Mouse (Mus musculus) right cerebral cortex, postnatal 25 days (tissue): ENCODE data around the gene Maco1.
"Not testable (repeated sequence)": the region's sequence is repeated elsewhere in the genome, so short reads cannot be mapped to it uniquely, and the experiment has no call there.

ENCODE experiments used
- DNase-seq: peaks from one replicate; pipeline ENCODE4 v3.0.0; 2022

The Maco1 gene

DNA sequence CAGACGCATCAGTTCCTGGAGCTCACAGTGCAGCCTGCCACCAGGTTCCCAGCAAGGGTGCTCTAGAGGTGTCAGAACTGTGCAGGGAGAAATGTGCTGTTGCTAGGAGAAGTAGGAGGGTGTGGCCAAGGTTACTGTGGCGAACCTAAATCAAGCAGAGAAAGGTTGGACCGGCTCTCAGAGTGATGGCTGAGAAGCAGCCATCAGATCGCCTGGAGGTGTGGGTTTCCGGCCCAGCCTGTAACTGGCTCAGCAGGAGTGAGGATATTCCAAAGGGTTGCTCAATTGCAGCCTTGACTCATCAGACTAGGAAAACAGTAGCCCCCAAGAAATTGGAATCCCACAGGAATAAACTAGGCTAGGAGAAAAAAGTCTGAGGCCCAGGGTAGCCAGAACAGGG lies 3.4 kb upstream of the Maco1 start:
- no peak for DNase-seq

DNA sequence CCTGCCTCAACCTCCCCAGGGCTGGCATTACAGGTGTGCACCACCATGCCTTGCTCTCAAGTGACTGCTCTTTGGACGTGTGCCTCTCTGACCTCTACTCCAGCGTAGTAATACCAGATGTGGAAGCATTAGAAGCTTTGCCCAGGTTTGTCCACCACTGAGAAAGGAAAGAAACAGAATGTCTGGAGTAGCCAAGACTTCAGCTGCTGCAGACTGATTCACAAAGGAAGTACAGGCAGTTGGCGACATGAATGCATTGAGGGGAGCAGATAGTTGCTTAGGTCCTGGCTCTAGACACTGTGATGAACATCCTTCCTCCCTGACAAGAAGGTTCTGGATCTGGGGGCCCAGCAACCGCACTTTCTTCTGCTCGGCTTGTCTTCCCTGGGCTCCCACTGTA lies 2.9 kb upstream of the Maco1 start:
- no peak for DNase-seq

DNA sequence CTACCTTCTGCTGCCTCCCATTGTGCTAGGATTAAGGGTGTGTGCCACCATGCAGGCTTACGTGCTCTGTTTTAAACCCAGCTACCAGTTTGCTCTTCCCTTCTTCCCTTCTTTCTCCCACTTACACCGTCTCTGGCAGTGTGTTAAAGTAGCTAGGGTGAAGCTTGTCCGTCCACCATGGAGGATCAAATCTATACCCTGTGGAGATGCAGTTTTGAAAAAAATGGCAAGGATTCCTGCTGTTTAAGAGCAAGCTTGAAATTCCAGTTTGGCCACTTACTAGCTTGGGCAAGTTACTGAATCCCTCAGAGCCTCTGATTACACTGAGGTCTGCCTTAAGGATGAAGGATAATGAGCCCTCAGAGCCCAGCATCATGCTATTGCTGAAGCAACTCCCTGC lies 2.2 kb upstream of the Maco1 start:
- DNase-seq: no peak

DNA sequence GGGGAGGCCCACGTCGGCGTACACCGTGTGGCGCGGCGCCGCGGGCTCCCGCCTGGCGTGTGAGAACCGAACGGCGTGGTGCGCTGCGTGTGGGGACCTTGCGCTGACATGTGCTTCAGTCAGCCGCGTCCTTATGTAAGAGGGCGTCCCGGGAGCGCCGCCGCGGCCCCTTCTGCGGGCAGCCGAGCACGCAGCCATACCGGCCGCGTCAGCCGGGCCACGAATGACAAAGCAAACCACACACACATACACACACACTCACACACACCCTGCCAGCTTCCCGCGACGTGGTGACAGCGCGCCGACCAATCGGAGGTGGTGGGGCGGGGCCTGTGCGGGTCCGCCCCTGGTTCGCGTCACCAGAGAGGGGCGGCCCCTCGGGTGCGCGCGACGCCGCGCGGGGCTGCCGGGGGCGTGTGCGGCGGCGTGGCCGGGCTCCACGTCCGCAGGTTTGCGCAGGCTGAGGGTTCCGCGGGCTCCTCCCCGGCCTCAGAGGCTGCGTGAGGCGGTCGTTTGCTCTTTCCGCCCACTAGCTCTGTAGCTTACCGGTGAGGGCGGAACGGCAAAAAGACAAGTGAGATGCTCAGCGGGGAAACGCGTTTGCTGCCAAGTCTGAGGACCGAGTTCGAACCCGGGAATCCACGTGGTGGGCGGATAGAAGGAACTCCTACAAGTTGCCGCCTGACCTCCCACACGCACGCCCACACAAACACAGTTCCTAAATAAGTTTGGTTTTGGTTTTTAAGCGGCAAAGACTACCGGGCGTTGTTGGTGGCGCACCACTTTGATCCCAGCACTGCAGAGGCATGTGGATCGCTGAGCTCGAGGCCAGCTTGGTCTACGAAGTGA lies 716 bp upstream of the Maco1 start:
- DNase-seq: peak; percentile 96

DNA sequence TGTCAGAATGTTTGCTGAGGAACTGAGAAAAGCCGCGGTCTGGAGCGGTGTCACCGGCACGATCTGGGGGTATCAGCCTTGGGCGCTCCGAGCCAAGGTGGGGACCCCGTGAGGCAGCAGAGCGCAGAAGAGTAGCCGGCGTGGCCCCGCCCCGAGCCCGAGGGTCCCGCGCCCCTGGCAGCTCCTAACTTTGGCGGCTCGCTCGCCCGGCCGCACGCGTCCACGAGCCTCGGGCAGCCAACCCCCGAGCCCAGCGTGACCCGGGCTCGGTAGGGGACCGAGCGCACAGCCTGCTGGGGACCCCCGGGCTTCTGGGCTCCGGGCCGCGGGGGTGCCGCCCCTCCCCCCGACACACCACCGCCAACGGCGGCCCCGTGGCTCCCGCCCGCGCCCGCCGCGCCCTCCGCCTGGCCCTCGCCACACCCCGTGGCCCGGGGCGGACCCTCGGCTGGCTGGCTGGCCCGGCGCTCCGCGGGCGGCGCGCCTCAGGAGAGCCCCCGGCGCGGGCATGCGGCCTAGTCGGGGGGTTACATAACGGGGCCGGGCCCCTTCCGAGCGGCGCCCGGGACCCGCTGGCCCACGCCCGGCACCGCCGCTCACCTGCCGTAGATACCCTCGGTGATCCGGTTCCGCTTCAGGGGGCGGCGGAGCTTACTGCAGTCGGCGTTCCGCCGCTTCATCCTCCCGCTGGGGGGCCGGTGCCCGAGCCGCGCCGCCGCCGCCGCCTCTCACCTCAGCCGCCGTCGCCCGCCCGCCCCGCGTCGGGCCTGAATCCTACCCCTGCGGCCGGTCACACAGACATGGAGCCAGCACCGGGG lies 498 bp downstream of the Maco1 start:
- peak; percentile 17 for DNase-seq

DNA sequence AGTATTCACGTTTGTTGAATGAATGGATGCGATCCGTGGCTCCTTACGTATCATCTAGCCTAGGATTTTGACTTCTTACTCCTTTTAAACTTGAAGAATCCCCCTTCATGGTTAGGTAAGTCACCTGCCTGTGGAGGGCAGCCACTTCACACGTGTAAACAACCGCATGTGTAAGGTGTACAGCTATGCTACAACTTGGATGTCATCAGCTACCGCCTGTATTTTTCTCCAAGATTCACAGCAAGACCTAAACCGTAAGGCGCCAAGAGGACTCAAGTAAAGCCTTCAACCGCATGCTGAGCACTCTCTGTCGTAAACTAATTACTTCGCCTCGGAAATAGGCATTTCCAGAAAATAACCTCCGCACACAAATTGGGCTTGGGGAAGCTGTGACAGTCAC lies 1.3 kb downstream of the Maco1 start:
- no peak for DNase-seq

DNA sequence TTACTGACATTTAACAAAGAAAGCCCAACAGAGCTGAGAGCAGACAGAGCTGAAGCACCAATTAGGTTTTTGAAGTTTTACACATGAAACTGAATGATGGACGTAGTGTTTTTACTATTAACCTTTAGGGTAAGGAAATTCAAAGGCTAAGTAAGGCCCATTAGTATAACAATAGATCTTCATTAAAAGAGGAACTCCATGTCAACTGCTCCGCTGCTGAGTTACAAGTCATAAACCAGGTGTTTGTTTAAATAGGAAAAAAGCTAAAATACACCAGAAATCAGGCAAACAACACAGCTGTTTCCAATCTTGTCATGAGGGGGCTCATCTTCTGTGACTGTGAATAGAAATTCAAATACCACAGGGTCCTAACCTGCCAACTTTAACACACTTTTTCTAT lies 1.9 kb downstream of the Maco1 start:
- DNase-seq: no peak

- no peak for DNase-seq
Observed at GRCm38 (mm10) chr4:134850551-134850950, 2.6 kb downstream of the Maco1 start.

GRCm38 (mm10) chr4:134847587-134847986 lies 5.6 kb downstream of the Maco1 start:
- no peak for DNase-seq

DNA sequence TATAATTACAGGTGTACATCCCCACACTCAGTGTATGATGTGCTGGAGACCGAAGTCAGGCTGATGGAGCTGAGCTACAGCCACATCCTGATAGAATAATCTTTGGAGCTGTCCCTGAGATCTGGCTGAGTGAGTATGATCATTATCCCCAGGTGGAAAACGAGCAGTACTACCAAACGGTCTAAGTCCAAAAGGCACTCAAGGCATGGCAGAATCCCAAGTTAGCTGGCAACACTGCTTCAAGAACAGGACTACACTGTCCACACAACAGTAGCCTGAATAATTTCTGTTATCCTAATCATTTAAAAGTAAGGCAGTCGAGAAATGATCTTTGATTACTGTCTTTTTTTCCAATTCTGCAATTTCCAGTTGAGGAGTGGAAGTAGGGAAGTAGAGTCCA lies 9.6 kb downstream of the Maco1 start:
- no peak for DNase-seq

DNA sequence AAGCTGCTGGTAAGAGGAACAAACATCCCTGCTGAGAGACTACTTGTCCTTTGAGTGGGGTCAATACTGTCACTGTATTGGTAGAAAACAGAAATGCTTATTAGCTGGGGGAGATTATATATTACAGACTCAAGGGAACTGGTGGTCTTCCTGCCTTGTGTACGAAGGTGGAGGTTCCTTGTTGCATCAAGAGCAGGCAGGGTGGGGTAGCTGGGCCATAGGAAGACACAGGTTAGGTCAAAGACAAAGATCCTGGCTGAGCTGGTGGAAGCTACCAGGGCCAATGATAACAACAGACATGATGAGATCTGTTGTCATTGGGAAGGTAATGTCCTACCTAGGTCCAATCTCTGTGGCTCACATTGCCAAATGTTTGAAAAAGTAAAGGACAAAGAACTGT lies 12.9 kb downstream of the Maco1 start:
- DNase-seq: no peak

- not testable (repeated sequence) for DNase-seq
Observed at GRCm38 (mm10) chr4:134838706-134839105, 14.4 kb downstream of the Maco1 start.

DNA sequence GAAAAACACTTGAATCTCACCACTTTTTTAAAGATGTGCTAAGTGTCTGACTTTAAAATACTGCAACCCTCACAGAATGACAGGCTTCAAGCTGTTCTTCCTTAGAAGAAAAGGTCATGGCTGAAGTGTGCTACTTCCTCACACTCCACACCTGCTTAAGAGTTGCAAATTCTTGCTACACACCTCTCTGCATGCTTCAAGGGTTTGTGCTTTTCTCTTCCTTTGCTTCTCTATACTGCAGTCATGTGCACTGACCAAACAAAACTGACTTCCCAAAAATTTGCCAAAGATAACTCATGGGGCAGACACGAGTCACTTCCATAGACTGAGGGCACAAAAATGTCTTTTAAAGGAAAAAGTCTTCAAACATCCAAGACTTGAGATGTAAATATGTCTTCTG lies 14.9 kb downstream of the Maco1 start:
- DNase-seq: no peak

DNA sequence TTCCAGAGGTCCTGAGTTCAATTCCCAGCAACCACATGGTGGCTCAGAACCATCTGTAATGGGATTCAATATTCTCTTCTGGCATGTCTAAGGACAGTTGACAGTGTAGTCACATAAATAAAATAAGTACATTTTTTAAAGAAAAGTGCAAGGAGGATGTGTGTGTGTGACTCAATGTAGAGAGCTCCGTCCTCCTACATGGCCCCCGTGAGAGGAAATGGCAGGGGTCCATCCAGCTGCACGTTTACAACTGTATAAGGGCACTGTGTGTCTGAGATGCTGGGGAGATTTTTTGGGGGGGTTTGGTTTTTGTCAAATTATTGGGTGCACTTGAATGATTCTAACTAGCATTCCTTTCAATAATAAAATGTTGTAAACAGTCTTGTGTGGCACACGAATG lies 17.7 kb downstream of the Maco1 start:
- DNase-seq: no peak

DNA sequence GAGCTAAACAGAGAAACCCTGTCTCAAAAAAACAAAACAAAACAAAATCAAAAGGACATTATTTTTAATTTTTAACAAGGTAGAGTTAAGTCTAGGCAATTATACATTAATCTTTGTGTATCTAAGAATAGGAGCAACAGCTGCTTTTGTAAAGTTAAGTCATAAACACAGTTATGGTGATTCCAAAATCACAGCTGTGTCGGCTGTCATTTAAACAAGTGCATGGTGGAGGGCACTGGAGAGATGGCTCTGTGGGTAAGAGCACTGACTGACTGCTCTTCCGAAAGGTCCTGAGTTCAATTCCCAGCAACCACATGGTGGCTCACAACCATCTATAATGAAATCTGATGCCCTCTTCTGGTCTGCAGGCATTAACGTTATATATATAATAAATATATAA lies 21.2 kb downstream of the Maco1 start:
- no peak for DNase-seq

- no peak for DNase-seq
Observed at GRCm38 (mm10) chr4:134827806-134828205, 25.3 kb downstream of the Maco1 start.

GRCm38 (mm10) chr4:134826348-134826747 lies 26.8 kb downstream of the Maco1 start:
- no peak for DNase-seq

GRCm38 (mm10) chr4:134825864-134826263 lies 27.3 kb downstream of the Maco1 start:
- not testable (repeated sequence) for DNase-seq

GRCm38 (mm10) chr4:134823560-134823959 lies 29.6 kb downstream of the Maco1 start:
- no peak for DNase-seq

DNA sequence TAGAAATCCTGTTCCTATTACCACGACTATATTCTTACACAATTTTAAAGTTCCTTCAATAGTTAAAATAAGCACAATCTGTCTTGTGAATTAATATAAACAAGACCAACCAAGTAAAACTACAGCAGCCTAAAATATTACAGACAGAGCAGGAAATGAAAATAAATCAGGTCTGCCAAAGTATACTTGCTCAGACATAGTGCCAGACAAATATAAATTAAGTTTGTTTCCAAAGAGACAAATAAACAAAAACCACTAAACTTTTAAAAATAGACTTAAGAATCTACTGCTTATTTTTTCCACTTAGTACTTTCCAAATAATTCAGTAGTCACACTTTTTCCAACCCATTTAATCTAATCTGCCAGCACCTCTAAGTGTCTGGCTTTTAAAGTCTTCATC lies 32.1 kb downstream of the Maco1 start:
- no peak for DNase-seq

- no peak for DNase-seq
Observed at GRCm38 (mm10) chr4:134817706-134818105, 35.4 kb downstream of the Maco1 start.

GRCm38 (mm10) chr4:134814229-134814571 lies 38.9 kb downstream of the Maco1 start:
- no peak for DNase-seq

GRCm38 (mm10) chr4:134813406-134814228 lies 39.5 kb downstream of the Maco1 start:
- DNase-seq: no peak
